Mouse (Mus musculus): ENCODE measurements around the gene Nradd.

Gene Nradd

GRCm38 (mm10) chr9:110652963-110653654 lies 28.9 kb upstream of the Nradd start:
- DNase-seq = peak; percentile 44

- peak; percentile 71 for DNase-seq
Observed at GRCm38 (mm10) chr9:110651931-110652722, 27.9 kb upstream of the Nradd start.

- DNase-seq = no peak
Observed at GRCm38 (mm10) chr9:110649775-110650174, 25.5 kb upstream of the Nradd start.

- DNase-seq = peak; percentile 89
Observed at GRCm38 (mm10) chr9:110645219-110645618, 21.0 kb upstream of the Nradd start.

GRCm38 (mm10) chr9:110644295-110644694 lies 20.0 kb upstream of the Nradd start:
- no peak for DNase-seq

- DNase-seq = no peak
Observed at GRCm38 (mm10) chr9:110643787-110644186, 19.5 kb upstream of the Nradd start.

GRCm38 (mm10) chr9:110642812-110643524 lies 18.7 kb upstream of the Nradd start:
- no peak for DNase-seq

- DNase-seq = no peak
Observed at GRCm38 (mm10) chr9:110641006-110641405, 16.8 kb upstream of the Nradd start.

- DNase-seq = no peak
Observed at GRCm38 (mm10) chr9:110638611-110639021, 14.4 kb upstream of the Nradd start.

- peak; percentile 91 for DNase-seq
Observed at GRCm38 (mm10) chr9:110635225-110635624, 11.0 kb upstream of the Nradd start.

- DNase-seq = no peak
Observed at GRCm38 (mm10) chr9:110633882-110634281, 9.6 kb upstream of the Nradd start.

- DNase-seq = no peak
Observed at GRCm38 (mm10) chr9:110632671-110633070, 8.4 kb upstream of the Nradd start.

GRCm38 (mm10) chr9:110631651-110632275 lies 7.5 kb upstream of the Nradd start:
- no peak for DNase-seq

- DNase-seq = peak; percentile 53
Observed at GRCm38 (mm10) chr9:110631191-110631590, 6.9 kb upstream of the Nradd start.

GRCm38 (mm10) chr9:110630171-110630570 lies 5.9 kb upstream of the Nradd start:
- DNase-seq = no peak

- DNase-seq = no peak
Observed at GRCm38 (mm10) chr9:110625350-110625908, 1.2 kb upstream of the Nradd start.

GRCm38 (mm10) chr9:110623416-110624195 lies 646 bp downstream of the Nradd start:
- no peak for DNase-seq

- no peak for DNase-seq
Observed at GRCm38 (mm10) chr9:110622621-110623219, 1.5 kb downstream of the Nradd start.

- DNase-seq = no peak
Observed at GRCm38 (mm10) chr9:110620685-110621084, 3.6 kb downstream of the Nradd start.

GRCm38 (mm10) chr9:110620180-110620579 lies 4.1 kb downstream of the Nradd start:
- DNase-seq = no peak

GRCm38 (mm10) chr9:110617081-110617480 lies 7.2 kb downstream of the Nradd start:
- DNase-seq = no peak

GRCm38 (mm10) chr9:110611471-110611870 lies 12.8 kb downstream of the Nradd start:
- no peak for DNase-seq

Data from thymus, postnatal 25 days (tissue).